ENCODE assay signal across 15 mouse cellular contexts in the genomic region with DNA sequence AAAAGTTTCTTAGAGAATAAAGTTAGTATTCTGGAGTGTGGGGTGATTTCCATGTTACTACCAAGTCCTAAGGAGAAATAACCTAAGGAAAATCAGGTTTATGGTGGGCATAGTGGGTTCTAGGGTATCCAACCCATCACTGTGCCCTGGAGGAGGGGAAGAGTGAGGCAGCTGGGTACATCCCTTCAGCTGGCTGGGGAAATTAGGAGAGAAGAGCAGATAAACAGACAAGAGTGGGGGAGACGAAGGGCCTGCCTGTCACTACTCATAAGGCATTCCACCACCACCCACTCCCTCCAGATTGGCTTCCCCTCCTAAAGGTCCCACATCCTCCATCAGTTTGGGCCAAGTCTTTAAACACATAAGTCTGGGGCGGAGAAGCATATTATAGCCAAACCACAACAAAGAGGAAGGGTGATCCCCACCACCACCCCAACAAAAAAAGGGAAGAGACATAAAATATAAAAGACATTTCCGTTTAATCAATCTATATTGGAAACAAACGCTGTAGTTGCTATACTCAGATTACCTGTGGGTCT.
DNase-seq lines count a peak whose midpoint lies in the region; ATAC-seq and TF ChIP-seq lines count a peak whose summit lies in the region.
"Had no signal": no experiment of that assay in that cellular context is flagged by ENCODE, and none has a peak within 500 bp of the region (broad histone marks: within the 10 kb centered on the region; RNA-seq: fewer than 3 reads in every experiment).

No protein-coding gene starts in this region.

- H3K27ac ChIP-seq in heart, embryonic 16.5 days (ENCODE audit: low read length): peak overlapping the region; percentile 8
- peak overlapping the region; percentile 46; the same call in 1 of the 2 replicates for H3K27ac ChIP-seq in embryonic facial prominence, embryonic 12.5 days
- peak overlapping the region; percentile 39; the same call in 1 of the 2 replicates for H3K27ac ChIP-seq in limb, embryonic 13.5 days
- no peak overlapping the region for H3K27ac ChIP-seq in layer of hippocampus, adult 2 months
- H3K27ac ChIP-seq in heart, embryonic 12.5 days (ENCODE audit: poor library complexity, severe bottlenecking): no peak overlapping the region
- H3K27ac ChIP-seq: forebrain, embryonic 12.5 days; gastrocnemius, adult 2 months had no signal

- no peak overlapping the region for H3K9ac ChIP-seq in heart, embryonic 16.5 days (ENCODE audit: low read length)
- no peak overlapping the region for H3K9ac ChIP-seq in embryonic facial prominence, embryonic 12.5 days
- H3K9ac ChIP-seq in limb, embryonic 13.5 days: no peak overlapping the region
- no peak overlapping the region for H3K9ac ChIP-seq in heart, embryonic 12.5 days
- H3K9ac ChIP-seq: forebrain, embryonic 12.5 days had no signal

- DNase-seq in heart, adult 8-10 months (ENCODE audit: low spot score): no peak
- peak; percentile 6 to 12 for DNase-seq in B cell, adult 2 months
- DNase-seq in right cerebral cortex, adult 2 months (ENCODE audit: low spot score in 2 of 2): no peak
- no peak for DNase-seq in layer of hippocampus, adult 2 months (ENCODE audit: low spot score in 2 of 2)
- DNase-seq: adrenal gland, adult 8-10 months; gastrocnemius, adult 2 months; kidney, adult 18-20 months; kidney, postnatal 4 days had no signal

- no peak overlapping the region for H3K4me3 ChIP-seq in heart, embryonic 16.5 days (ENCODE audit: low read length)
- H3K4me3 ChIP-seq in embryonic facial prominence, embryonic 12.5 days: no peak overlapping the region
- no peak overlapping the region for H3K4me3 ChIP-seq in limb, embryonic 13.5 days
- H3K4me3 ChIP-seq in layer of hippocampus, adult 2 months: no peak overlapping the region
- H3K4me3 ChIP-seq in heart, embryonic 12.5 days: no peak overlapping the region
- H3K4me3 ChIP-seq: forebrain, embryonic 12.5 days; gastrocnemius, adult 2 months; megakaryocyte, embryonic 14.5 days; myocyte had no signal

- H3K4me1 ChIP-seq in heart, embryonic 16.5 days (ENCODE audit: control insufficient read depth, insufficient read depth, low read length): 0 out of 2 replicates have a peak, but pooled peaks cover 8% of the 10 kb centered on the region
- peaks cover 45% of the 10 kb centered on the region for H3K4me1 ChIP-seq in embryonic facial prominence, embryonic 12.5 days
- peaks cover 50% of the 10 kb centered on the region for H3K4me1 ChIP-seq in limb, embryonic 13.5 days
- H3K4me1 ChIP-seq in heart, embryonic 12.5 days (replicated peaks): peaks cover 15% of the 10 kb centered on the region; the same call in 1 of the 2 replicates

- no peaks in the 10 kb centered on the region for H3K27me3 ChIP-seq in heart, embryonic 16.5 days (ENCODE audit: control insufficient read depth, insufficient read depth, low read length)
- no peaks in the 10 kb centered on the region for H3K27me3 ChIP-seq in embryonic facial prominence, embryonic 12.5 days
- no peaks in the 10 kb centered on the region for H3K27me3 ChIP-seq in limb, embryonic 13.5 days
- H3K27me3 ChIP-seq in heart, embryonic 12.5 days (replicated peaks): no peaks in the 10 kb centered on the region
- H3K27me3 ChIP-seq: forebrain, embryonic 12.5 days; megakaryocyte, embryonic 14.5 days had no signal

- ATAC-seq in heart, embryonic 16.5 days (replicated peaks; ENCODE audit: extremely low read depth, insufficient read depth, low FRiP score): 0 out of 2 replicates have a peak, but pooled peaks have one; percentile 41
- no peak for ATAC-seq in embryonic facial prominence, embryonic 12.5 days (ENCODE audit: insufficient number of reproducible peaks, insufficient read depth, low FRiP score, low TSS enrichment)
- no peak for ATAC-seq in limb, embryonic 13.5 days (ENCODE audit: low FRiP score, low read depth)
- no peak for ATAC-seq in heart, embryonic 12.5 days (ENCODE audit: insufficient number of reproducible peaks, low FRiP score)

- no peak overlapping the region for H3K4me2 ChIP-seq in heart, embryonic 16.5 days (ENCODE audit: low read depth, low read length)
- no peak overlapping the region for H3K4me2 ChIP-seq in embryonic facial prominence, embryonic 12.5 days (replicated peaks)
- no peak overlapping the region for H3K4me2 ChIP-seq in limb, embryonic 13.5 days (replicated peaks)
- no peak overlapping the region for H3K4me2 ChIP-seq in heart, embryonic 12.5 days
- H3K4me2 ChIP-seq: forebrain, embryonic 12.5 days had no signal

- 69% methylated on average over 4 of the region's 4 CpGs for WGBS in heart, embryonic 16.5 days
- WGBS in embryonic facial prominence, embryonic 12.5 days: 59% methylated on average over 4 of the region's 4 CpGs
- 58% methylated on average over 4 of the region's 4 CpGs for WGBS in limb, embryonic 13.5 days
- 79% methylated on average over 4 of the region's 4 CpGs for WGBS in heart, embryonic 12.5 days

- no peaks in the 10 kb centered on the region for H3K9me3 ChIP-seq in heart, embryonic 16.5 days (replicated peaks; ENCODE audit: control insufficient read depth, low read length)
- no peaks in the 10 kb centered on the region for H3K9me3 ChIP-seq in embryonic facial prominence, embryonic 12.5 days
- no peaks in the 10 kb centered on the region for H3K9me3 ChIP-seq in limb, embryonic 13.5 days
- H3K9me3 ChIP-seq in heart, embryonic 12.5 days (replicated peaks): no peaks in the 10 kb centered on the region
- H3K9me3 ChIP-seq: forebrain, embryonic 12.5 days; megakaryocyte, embryonic 14.5 days had no signal

- no peaks in the 10 kb centered on the region for H3K36me3 ChIP-seq in heart, embryonic 16.5 days (ENCODE audit: control insufficient read depth, insufficient read depth)
- H3K36me3 ChIP-seq in embryonic facial prominence, embryonic 12.5 days: peaks cover 7% of the 10 kb centered on the region; the same call in 1 of the 2 replicates
- peaks cover 8% of the 10 kb centered on the region; the same call in 1 of the 2 replicates for H3K36me3 ChIP-seq in limb, embryonic 13.5 days
- no peaks in the 10 kb centered on the region for H3K36me3 ChIP-seq in heart, embryonic 12.5 days

- TF ChIP-seq CTCF in layer of hippocampus, adult 2 months (conservative IDR thresholded peaks at IDR 0.05): no peak

Comparison
In these comparisons a context has a peak if more than half of its experiments do, and no peak if none do; other contexts are left out.
1. H3K27ac ChIP-seq: peak in heart, embryonic 16.5 days (single experiment), embryonic facial prominence, embryonic 12.5 days (single experiment) and limb, embryonic 13.5 days (single experiment); none in layer of hippocampus, adult 2 months (single experiment) and heart, embryonic 12.5 days (single experiment).
2. DNase-seq: peak in B cell, adult 2 months (2 of 2); none in heart, adult 8-10 months (single experiment), right cerebral cortex, adult 2 months (0 of 2) and layer of hippocampus, adult 2 months (0 of 2).